Mouse (Mus musculus): ENCODE data around the gene Ppm1b. TPM values are rescaled to one million over a fixed set of nuclear protein-coding genes. Genes with fewer than 3 reads are reported as not detected.
"Not testable (repeated sequence)": the region's sequence is repeated elsewhere in the genome, so short reads cannot be mapped to it uniquely, and the experiment has no call there.

The Ppm1b gene
- total and polyA plus RNA-seq, 2 experiments from 2014 or later: 51.9 to 54.7 TPM

- Histone ChIP-seq H3K4me2 (ENCODE audit: low read depth, low read length, poor library complexity, severe bottlenecking) (no peak overlapping the region), H3K9ac (replicated peaks; ENCODE audit: low read length, poor library complexity, severe bottlenecking) (no peak overlapping the region), H3K36me3 (ENCODE audit: insufficient read depth, low read length) (no peaks in the 10 kb centered on the region), H3K4me3 (ENCODE audit: low read depth, low read length) (no peak overlapping the region), H3K4me1 (ENCODE audit: insufficient read depth, low read length) (peaks cover 3% of the 10 kb centered on the region; the same call in 1 of the 2 replicates), H3K27me3 (ENCODE audit: insufficient read depth, low read length) (no peaks in the 10 kb centered on the region), H3K27ac (ENCODE audit: low read depth, low read length) (no peak overlapping the region), H3K9me3 (ENCODE audit: low read length) (no peaks in the 10 kb centered on the region)
- TF ChIP-seq CTCF (IDR thresholded peaks at IDR 0.05): no peak
- 48% methylated on average over 5 of the region's 5 CpGs for WGBS
- no peak for DNase-seq (ENCODE audit: low spot score)
- ATAC-seq (ENCODE audit: low FRiP score): no peak
Observed at GRCm38 (mm10) chr17:84933968-84934367, 22.6 kb upstream of the Ppm1b start.

GRCm38 (mm10) chr17:84935620-84936019 is 20.9 kb upstream of the Ppm1b start:
- WGBS: 69% methylated on average over 4 of the region's 4 CpGs

DNA sequence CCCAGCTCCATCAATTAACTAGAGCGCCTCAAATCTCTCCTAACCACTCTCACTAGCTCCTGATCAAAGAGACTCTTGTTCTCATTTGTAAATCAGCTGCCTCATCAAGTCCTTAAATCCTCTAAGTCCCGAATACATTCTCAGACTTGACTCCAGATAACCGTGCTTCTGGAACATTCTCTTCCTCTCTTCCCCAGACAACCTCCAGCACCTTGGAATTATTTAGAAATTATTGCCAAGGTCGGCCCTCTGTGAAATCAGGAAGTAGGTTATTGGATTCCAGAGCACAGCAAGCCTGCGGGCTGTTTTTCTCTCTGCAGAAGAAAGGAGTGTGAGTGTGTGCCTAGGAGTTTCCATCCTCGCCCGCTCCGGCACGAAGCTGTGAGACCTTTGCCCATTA is 20.2 kb upstream of the Ppm1b start:
- Histone ChIP-seq H3K4me2 (ENCODE audit: low read depth, low read length, poor library complexity, severe bottlenecking) (no peak overlapping the region), H3K36me3 (ENCODE audit: insufficient read depth, low read length) (no peaks in the 10 kb centered on the region), H3K4me3 (ENCODE audit: low read depth, low read length) (no peak overlapping the region), H3K4me1 (ENCODE audit: insufficient read depth, low read length) (peaks cover 3% of the 10 kb centered on the region; the same call in 1 of the 2 replicates), H3K27ac (ENCODE audit: low read depth, low read length) (no peak overlapping the region), H3K9ac (replicated peaks; ENCODE audit: low read length, poor library complexity, severe bottlenecking) (no peak overlapping the region), H3K27me3 (ENCODE audit: insufficient read depth, low read length) (no peaks in the 10 kb centered on the region), H3K9me3 (ENCODE audit: low read length) (no peaks in the 10 kb centered on the region)
- no peak for ATAC-seq (ENCODE audit: low FRiP score)
- 52% methylated on average over 9 of the region's 9 CpGs for WGBS
- TF ChIP-seq CTCF (IDR thresholded peaks at IDR 0.05): no peak
- DNase-seq (ENCODE audit: low spot score): peak; percentile 5

More at GRCm38 (mm10) chr17:84935620-84936019, 20.9 kb upstream of the Ppm1b start:
- not testable (repeated sequence) for ATAC-seq (ENCODE audit: low FRiP score); H3K4me3 ChIP-seq (ENCODE audit: low read depth, low read length); H3K4me1 ChIP-seq (ENCODE audit: insufficient read depth, low read length); DNase-seq (ENCODE audit: low spot score); H3K4me2 ChIP-seq (ENCODE audit: low read depth, low read length, poor library complexity, severe bottlenecking); H3K9me3 ChIP-seq (ENCODE audit: low read length); H3K9ac ChIP-seq (replicated peaks; ENCODE audit: low read length, poor library complexity, severe bottlenecking); H3K27me3 ChIP-seq (ENCODE audit: insufficient read depth, low read length); H3K27ac ChIP-seq (ENCODE audit: low read depth, low read length); H3K36me3 ChIP-seq (ENCODE audit: insufficient read depth, low read length)

DNA sequence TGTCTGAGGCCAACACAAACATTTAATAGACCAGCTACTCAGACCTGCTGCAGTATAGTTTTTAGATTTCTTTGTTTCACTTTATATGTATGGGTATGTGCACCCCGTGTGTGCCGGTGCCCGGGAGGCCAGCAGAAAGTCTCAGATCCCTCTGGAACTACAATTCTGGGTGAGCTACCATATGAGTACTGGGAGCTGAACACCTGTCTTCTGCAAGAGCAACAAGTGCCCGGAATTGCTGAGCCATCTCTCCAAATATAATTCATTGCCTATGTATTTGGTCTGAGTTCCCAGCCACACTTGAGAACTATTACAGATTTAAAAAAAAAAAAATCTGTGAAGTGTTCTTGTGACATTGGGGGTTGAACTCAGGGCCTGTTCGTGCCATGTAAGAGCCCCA is 19.7 kb upstream of the Ppm1b start:
- Histone ChIP-seq H3K9ac (replicated peaks; ENCODE audit: low read length, poor library complexity, severe bottlenecking) (no peak overlapping the region), H3K36me3 (ENCODE audit: insufficient read depth, low read length) (no peaks in the 10 kb centered on the region), H3K27ac (ENCODE audit: low read depth, low read length) (no peak overlapping the region), H3K27me3 (ENCODE audit: insufficient read depth, low read length) (no peaks in the 10 kb centered on the region), H3K4me2 (ENCODE audit: low read depth, low read length, poor library complexity, severe bottlenecking) (no peak overlapping the region), H3K4me3 (ENCODE audit: low read depth, low read length) (no peak overlapping the region), H3K4me1 (ENCODE audit: insufficient read depth, low read length) (peaks cover 3% of the 10 kb centered on the region; the same call in 1 of the 2 replicates), H3K9me3 (ENCODE audit: low read length) (no peaks in the 10 kb centered on the region)
- no peak for TF ChIP-seq CTCF (IDR thresholded peaks at IDR 0.05)
- no peak for DNase-seq (ENCODE audit: low spot score)
- 84% methylated on average over 5 of the region's 5 CpGs for WGBS
- ATAC-seq (ENCODE audit: low FRiP score): no peak

DNA sequence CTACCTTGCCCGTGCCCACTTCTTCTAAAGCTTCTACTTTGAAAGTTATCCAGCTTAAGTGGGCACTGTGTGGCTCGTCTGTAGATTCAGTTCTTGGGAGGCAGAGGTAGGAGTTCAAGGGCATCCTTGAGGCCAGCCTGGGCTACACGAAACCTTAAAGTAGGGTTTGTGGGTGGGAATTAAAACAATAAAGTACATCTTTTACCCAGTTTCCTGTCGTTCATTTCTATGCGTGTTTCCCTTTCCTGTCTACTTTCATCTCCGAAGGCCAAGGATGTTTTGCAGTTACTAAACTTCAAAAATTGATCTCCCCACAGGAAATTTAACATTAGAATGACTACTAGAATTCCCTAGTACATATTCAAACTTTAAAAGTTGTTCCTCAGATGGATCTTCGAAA is 19.3 kb upstream of the Ppm1b start:
- no peak for TF ChIP-seq CTCF (IDR thresholded peaks at IDR 0.05)

GRCm38 (mm10) chr17:84938215-84938614 is 18.3 kb upstream of the Ppm1b start:
- DNase-seq (ENCODE audit: low spot score) (no peak), ATAC-seq (ENCODE audit: low FRiP score) (no peak)
- WGBS: 93% methylated on average over 4 of the region's 4 CpGs

More for the DNA sequence above, 19.3 kb upstream of the Ppm1b start:
- Histone ChIP-seq H3K27ac (ENCODE audit: low read depth, low read length) (no peak overlapping the region), H3K9ac (replicated peaks; ENCODE audit: low read length, poor library complexity, severe bottlenecking) (no peak overlapping the region), H3K4me2 (ENCODE audit: low read depth, low read length, poor library complexity, severe bottlenecking) (no peak overlapping the region), H3K4me3 (ENCODE audit: low read depth, low read length) (no peak overlapping the region), H3K9me3 (ENCODE audit: low read length) (no peaks in the 10 kb centered on the region), H3K36me3 (ENCODE audit: insufficient read depth, low read length) (no peaks in the 10 kb centered on the region), H3K4me1 (ENCODE audit: insufficient read depth, low read length) (peaks cover 3% of the 10 kb centered on the region; the same call in 1 of the 2 replicates), H3K27me3 (ENCODE audit: insufficient read depth, low read length) (no peaks in the 10 kb centered on the region)
- 89% methylated on average over 7 of the region's 7 CpGs for WGBS
- ATAC-seq (ENCODE audit: low FRiP score) (no peak), DNase-seq (ENCODE audit: low spot score) (no peak)

More at GRCm38 (mm10) chr17:84938215-84938614, 18.3 kb upstream of the Ppm1b start:
- H3K27me3 ChIP-seq (ENCODE audit: insufficient read depth, low read length): no peaks in the 10 kb centered on the region
- no peak overlapping the region for H3K4me2 ChIP-seq (ENCODE audit: low read depth, low read length, poor library complexity, severe bottlenecking)
- H3K4me1 ChIP-seq (ENCODE audit: insufficient read depth, low read length): peaks cover 3% of the 10 kb centered on the region; the same call in 1 of the 2 replicates
- no peak overlapping the region for H3K4me3 ChIP-seq (ENCODE audit: low read depth, low read length)
- TF ChIP-seq CTCF (IDR thresholded peaks at IDR 0.05): peak; percentile 24; the same call in 1 of the 2 replicates
- no peak overlapping the region for H3K27ac ChIP-seq (ENCODE audit: low read depth, low read length)
- H3K9me3 ChIP-seq (ENCODE audit: low read length): no peaks in the 10 kb centered on the region
- H3K9ac ChIP-seq (replicated peaks; ENCODE audit: low read length, poor library complexity, severe bottlenecking): no peak overlapping the region
- no peaks in the 10 kb centered on the region for H3K36me3 ChIP-seq (ENCODE audit: insufficient read depth, low read length)

Data from midbrain, postnatal 0 days (tissue).